Mouse (Mus musculus) liver, embryonic 14.5 days (tissue): ENCODE measurements around the gene Mark4. TPM values are rescaled to one million over a fixed set of nuclear protein-coding genes. Genes with fewer than 3 reads are reported as not detected.

ENCODE experiments used
- ATAC-seq: fragments of 200-750 bp; cut with Nextera tagmentation; 2 replicates; pipeline ENCODE4 v1.8.0; 2017; ENCODE audit warnings: moderate number of reproducible peaks, mild to moderate bottlenecking, moderate library complexity; ENCODE audit not compliant: insufficient read depth
- DNase-seq, 3 experiments: peaks; one replicate each; pipeline ENCODE4 v3.0.0-alpha.2; 2012 to 2013; ENCODE audit warnings: low read depth in 3 of 3, low spot score in 3 of 3
- H3K27ac ChIP-seq: fragments of 300-500 bp; sonication (generic); 2 replicates; pipeline ENCODE4 v1.5.1; 2014; ENCODE audit warnings: moderate library complexity, mild to moderate bottlenecking, control low read depth, inconsistent platforms
- H3K27me3 ChIP-seq: fragments of 300-500 bp; sonication (generic); 2 replicates; pipeline ENCODE4 v1.6.1; 2014; ENCODE audit warnings: mild to moderate bottlenecking, low read length, moderate library complexity; ENCODE audit not compliant: control insufficient read depth, insufficient read depth
- H3K36me3 ChIP-seq: fragments of 300-500 bp; sonication (generic); replicated peaks from 2 replicates; pipeline ENCODE4 v1.6.1; 2014; ENCODE audit warnings: low read depth; ENCODE audit not compliant: control insufficient read depth, insufficient read depth
- H3K4me1 ChIP-seq, 2 experiments: fragments of 200-500 bp in 1 of 2; fragments of 300-500 bp in 1 of 2; sonication (generic) in 1 of 2; replicated peaks; 2 replicates each; pipeline ENCODE4 v1.6.1; 2012 to 2014; ENCODE audit warnings: antibody characterized with exemption in 1 of 2, inconsistent platforms in 1 of 2, low read length in 1 of 2; ENCODE audit not compliant: control insufficient read depth in 2 of 2, insufficient read depth in 2 of 2
- H3K4me2 ChIP-seq: fragments of 300-500 bp; sonication (generic); 2 replicates; pipeline ENCODE4 v1.6.1; 2014; ENCODE audit warnings: low read depth, mild to moderate bottlenecking, control low read depth, moderate library complexity
- H3K4me3 ChIP-seq, 2 experiments: fragments of 200-500 bp in 1 of 2; fragments of 300-500 bp in 1 of 2; sonication (generic) in 1 of 2; 2 replicates each; pipeline ENCODE4 v1.5.1; 2012 to 2014; ENCODE audit warnings: low read depth in 2 of 2, low read length in 2 of 2, mild to moderate bottlenecking in 2 of 2, control low read depth in 1 of 2, inconsistent platforms in 1 of 2, moderate library complexity in 1 of 2; ENCODE audit not compliant: insufficient read depth in 1 of 2
- H3K9ac ChIP-seq: fragments of 300-500 bp; sonication (generic); replicated peaks from 2 replicates; pipeline ENCODE4 v1.6.1; 2014; ENCODE audit warnings: mild to moderate bottlenecking, control low read depth, moderate library complexity
- H3K9me3 ChIP-seq: fragments of 300-500 bp; sonication (generic); 2 replicates; pipeline ENCODE4 v1.6.1; 2016; ENCODE audit warnings: low read length, mixed read lengths; ENCODE audit not compliant: control insufficient read depth
- CTCF ChIP-seq: IDR thresholded peaks from 2 replicates; pipeline ENCODE4 v1.5.1; 2016; ENCODE audit warnings: antibody characterized with exemption, low read depth, control low read depth
- EP300 ChIP-seq: IDR thresholded peaks from 2 replicates; pipeline ENCODE4 v1.6.1; 2016; ENCODE audit warnings: antibody characterized with exemption, low read depth
- WGBS: fragments of 180-500 bp; shearing (Covaris S2); extraction: QIAGEN DNeasy Blood & Tissue Kit; methylation state at CpG from one replicate; pipeline ENCODE4 v1.1.7; 2014; ENCODE audit not compliant: insufficient replicate concordance; 5-methylcytosine and 5-hydroxymethylcytosine counted together
- polyA plus RNA-seq, 2 experiments: library from polyadenylated mRNA; depleted of rRNA in 1 of 2; stranded (reverse) in 1 of 2; unstranded in 1 of 2; fragments of >200 nt; fragmentation: Nextera tagmentation in 1 of 2; extraction: Ambion mirVana in 1 of 2; gene quantifications; 2 replicates each; pipeline versions ENCODE4 v1.2.1 to v1.2.3; 2012 to 2014

The Mark4 gene
- polyA plus RNA-seq, 2 experiments, result 0.80 to 2.5 TPM

DNA sequence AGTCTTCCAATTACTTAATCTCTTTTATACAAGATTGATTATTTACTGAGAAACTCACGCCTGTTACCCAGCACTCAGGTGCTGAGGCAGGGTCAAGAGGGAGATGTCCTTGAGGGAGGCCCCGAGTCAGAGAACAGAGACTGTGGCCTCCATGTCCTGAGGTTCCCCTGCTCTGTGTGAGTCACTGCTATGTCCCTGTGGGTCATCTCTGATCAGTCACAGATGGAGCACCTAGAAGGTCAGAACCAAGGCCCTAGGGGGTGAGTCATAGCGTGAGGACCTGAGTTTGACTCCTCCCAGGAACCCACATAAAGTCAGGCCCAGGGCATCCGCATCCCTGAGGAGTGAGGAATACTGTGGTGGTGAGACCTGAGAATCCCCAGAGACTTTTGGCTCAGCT is 43.0 kb upstream of the Mark4 start:
- no peak overlapping the region for H3K27ac ChIP-seq
- H3K4me3 ChIP-seq, result no peak overlapping the region
- ATAC-seq (no peak), DNase-seq (no peak)
- H3K27me3 ChIP-seq, result no peaks in the 10 kb centered on the region
- H3K4me1 ChIP-seq, result peaks cover 0 to 2% of the 10 kb centered on the region in 2 experiments; a peak in 1 of 4 replicates
- H3K9ac ChIP-seq, result no peak overlapping the region
- 72% methylated on average over 4 of the region's 4 CpGs for WGBS
- TF ChIP-seq EP300 (no peak), CTCF (no peak)
- H3K9me3 ChIP-seq, result no peaks in the 10 kb centered on the region
- no peak overlapping the region for H3K4me2 ChIP-seq
- no peaks in the 10 kb centered on the region for H3K36me3 ChIP-seq

DNA sequence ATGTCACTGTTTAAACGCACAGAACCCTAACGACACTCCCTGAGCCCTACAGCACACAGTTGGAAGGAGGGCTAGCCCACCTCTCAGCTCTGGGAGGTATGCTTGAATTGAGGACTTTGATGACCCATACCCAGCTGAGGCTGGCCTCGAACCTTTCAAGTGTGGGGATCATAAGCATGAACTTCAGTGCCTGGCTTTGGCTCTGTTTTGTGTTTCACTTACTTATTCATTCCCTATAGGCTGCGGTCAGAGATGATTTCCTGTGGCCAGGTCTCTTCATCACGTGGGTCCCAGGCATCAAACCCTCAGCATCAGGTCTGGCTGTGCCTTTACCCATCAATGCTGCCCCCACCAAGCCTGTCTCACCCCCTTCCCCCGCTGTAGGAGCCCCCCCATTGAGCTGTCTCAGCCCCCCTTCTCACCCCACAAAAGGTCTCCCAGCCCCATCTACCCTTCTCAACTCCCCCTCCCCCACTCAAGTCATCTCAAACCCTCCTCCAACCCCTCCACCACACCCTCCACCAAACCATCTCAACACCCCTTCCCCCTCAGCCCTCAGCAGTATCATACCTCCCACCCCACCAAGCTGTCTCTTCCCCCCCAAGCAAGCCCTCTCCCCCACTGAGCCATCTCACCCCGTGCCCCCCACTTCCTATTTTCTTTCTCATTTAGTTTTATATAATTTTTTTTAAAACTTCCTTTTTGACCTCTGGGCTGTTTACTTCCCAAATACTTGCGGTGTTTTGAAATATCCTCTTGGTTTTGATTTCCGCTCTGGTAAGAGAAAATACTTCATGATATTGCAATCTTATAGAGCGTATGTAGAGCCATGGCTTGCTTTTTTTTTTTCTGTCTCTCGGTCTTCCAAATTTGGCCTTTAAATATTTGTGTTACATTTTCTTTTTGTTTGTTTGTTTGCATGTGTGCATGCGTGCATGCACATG is 42.1 kb upstream of the Mark4 start:
- no peak overlapping the region for H3K9ac ChIP-seq
- TF ChIP-seq EP300, result no peak
- no peak for TF ChIP-seq CTCF
- no peak overlapping the region for H3K4me3 ChIP-seq
- H3K4me1 ChIP-seq, result peaks cover 0 to 2% of the 10 kb centered on the region in 2 experiments; a peak in 1 of 4 replicates
- H3K36me3 ChIP-seq, result no peaks in the 10 kb centered on the region
- no peak for DNase-seq
- no peak overlapping the region for H3K4me2 ChIP-seq
- H3K27ac ChIP-seq, result no peak overlapping the region
- 37% methylated on average over 12 of the region's 12 CpGs for WGBS
- no peak for ATAC-seq
- H3K27me3 ChIP-seq, result no peaks in the 10 kb centered on the region
- no peaks in the 10 kb centered on the region for H3K9me3 ChIP-seq

DNA sequence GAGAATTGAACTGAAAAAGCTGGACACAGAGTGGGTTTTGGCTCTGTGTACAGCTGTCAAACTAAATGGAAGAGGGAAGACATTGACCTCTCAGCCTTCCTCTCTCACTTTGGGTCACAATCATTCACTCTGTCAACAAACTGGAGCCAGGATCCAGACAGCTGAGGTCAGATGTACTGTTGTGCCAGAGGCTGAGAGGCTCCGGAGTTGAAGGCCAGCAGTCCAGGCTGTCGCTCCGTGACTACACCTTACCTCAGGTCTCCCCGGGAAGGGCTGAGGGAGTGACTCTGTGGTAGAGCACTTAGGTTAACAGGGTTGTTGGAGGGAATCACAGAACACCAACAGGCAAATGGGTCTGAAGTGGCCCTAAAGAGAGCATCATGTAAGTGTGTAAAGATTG is 39.7 kb upstream of the Mark4 start:
- Histone ChIP-seq H3K9me3 (no peaks in the 10 kb centered on the region), H3K4me2 (no peak overlapping the region), H3K4me3 (no peak overlapping the region), H3K36me3 (no peaks in the 10 kb centered on the region), H3K4me1 (peaks cover 0 to 2% of the 10 kb centered on the region in 2 experiments; a peak in 1 of 4 replicates), H3K9ac (no peak overlapping the region), H3K27ac (no peak overlapping the region), H3K27me3 (no peaks in the 10 kb centered on the region)
- ATAC-seq (no peak), DNase-seq (no peak)
- TF ChIP-seq EP300, result no peak
- TF ChIP-seq CTCF, result no peak
- 59% methylated on average over 4 of the region's 4 CpGs for WGBS

DNA sequence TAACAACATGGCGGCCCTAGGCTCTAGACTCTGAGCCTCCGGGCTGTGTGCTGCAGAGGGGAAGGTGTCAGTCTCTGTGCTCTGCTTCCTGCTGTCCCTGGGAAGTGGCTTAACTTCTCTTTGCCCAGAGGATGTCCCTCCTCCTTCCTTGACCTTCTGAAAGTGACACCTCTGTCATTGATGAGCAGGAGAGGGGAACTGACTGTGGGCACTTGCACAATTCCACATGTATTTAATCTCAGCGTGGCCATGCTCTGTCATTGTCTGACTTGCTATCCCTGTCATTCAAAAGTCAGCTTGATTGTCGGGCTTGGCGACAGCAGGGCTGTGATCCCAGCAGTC is 37.6 kb upstream of the Mark4 start:
- Histone ChIP-seq H3K36me3 (no peaks in the 10 kb centered on the region), H3K4me3 (no peak overlapping the region), H3K4me1 (peaks cover 0 to 2% of the 10 kb centered on the region in 2 experiments; a peak in 1 of 4 replicates), H3K9me3 (no peaks in the 10 kb centered on the region), H3K4me2 (no peak overlapping the region), H3K9ac (no peak overlapping the region), H3K27me3 (no peaks in the 10 kb centered on the region), H3K27ac (no peak overlapping the region)
- ATAC-seq (0 out of 2 replicates have a peak, but pooled peaks have one; percentile 24), DNase-seq (no peak)
- TF ChIP-seq CTCF, result no peak
- no peak for TF ChIP-seq EP300
- 60% methylated on average over 5 of the region's 5 CpGs for WGBS

DNA sequence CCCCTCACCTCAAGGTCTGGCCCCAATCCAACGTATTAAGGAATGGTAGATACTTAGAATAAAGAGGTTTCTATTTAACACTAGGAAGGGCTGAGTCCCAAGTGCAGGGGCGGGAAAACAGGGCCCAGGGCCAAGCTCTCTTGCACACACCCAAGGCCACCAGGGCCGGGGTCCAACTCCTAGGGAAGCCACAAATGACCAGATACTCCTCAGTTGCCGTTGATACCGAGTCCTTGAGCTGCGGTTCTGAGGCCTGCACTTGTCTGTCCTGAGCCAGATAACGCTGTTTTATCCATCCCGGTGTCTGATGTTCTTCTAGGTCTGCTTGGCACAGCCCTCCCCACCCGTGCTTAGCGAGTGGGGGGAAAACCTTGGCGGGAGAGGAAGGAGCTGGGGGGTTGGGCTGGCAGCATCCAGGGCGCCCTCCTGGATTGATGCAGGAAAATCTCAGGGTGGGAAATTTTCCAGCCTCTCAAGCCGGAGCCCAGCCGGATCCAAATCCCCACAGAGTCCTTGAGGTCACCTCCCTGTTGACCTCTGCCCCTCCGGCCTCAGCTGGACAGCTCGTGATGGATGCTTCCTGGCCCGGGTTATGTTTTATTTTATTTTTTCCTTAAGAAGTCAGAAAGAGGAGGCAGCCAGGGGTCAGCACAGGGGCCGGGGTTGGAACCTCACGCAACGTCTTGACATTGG is 37.0 kb upstream of the Mark4 start:
- peaks cover 0 to 2% of the 10 kb centered on the region in 2 experiments; a peak in 1 of 4 replicates for H3K4me1 ChIP-seq
- no peaks in the 10 kb centered on the region for H3K36me3 ChIP-seq
- 57% methylated on average over 20 of the region's 20 CpGs for WGBS
- ATAC-seq, result 0 out of 2 replicates have a peak, but pooled peaks have one; percentile 36
- no peak overlapping the region for H3K4me3 ChIP-seq
- H3K27me3 ChIP-seq, result no peaks in the 10 kb centered on the region
- TF ChIP-seq EP300, result no peak
- no peak for TF ChIP-seq CTCF
- H3K9ac ChIP-seq, result no peak overlapping the region
- H3K27ac ChIP-seq, result no peak overlapping the region
- no peak for DNase-seq
- no peaks in the 10 kb centered on the region for H3K9me3 ChIP-seq
- H3K4me2 ChIP-seq, result no peak overlapping the region
